Comparison of ENCODE assay signal across 8 mouse cellular contexts in the genomic region with DNA sequence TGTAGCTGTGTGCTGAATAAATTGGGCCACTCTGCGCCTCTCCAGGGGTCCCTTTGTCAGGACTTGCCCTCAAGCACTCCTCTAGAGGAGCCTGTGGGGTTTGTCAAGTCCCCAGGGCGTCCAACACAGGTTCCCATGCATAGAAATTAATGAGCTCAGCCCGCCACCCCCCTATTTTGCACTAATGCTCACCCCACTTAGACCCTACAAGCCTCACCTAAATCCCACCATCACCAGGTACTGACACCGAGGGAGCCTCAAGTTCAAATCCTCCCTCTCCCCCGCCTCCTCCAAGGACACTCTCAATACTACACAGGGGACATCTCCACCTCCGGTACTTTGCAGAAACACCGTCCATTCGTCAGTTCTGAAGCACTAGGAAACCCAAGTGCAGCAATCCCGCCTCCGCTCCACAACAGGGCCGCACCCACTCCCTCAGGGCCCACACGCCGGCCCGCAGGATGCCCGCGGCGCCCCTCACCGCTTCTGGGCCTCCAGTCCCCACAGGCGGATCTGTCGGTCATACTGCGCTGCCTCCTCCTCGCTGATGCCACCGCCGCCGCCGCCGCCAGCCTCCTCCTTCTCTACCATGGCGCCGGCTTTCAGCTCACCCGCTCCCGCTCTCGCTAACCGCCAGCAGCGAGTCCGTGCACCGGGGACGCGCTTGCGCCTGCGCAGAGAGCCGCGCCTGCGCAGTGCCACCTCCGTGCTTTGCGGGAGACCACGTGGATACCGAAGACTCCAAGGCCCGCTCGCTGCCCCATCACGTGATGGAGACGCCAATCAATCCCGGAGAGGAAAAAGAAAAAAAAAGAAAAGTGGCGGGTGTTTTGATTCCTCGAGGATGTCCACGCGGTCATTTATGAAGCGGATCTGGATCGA. TPM values are rescaled to one million over a fixed set of nuclear protein-coding genes. Genes with fewer than 3 reads are reported as not detected.
DNase-seq lines count a peak whose midpoint lies in the region; ATAC-seq and TF ChIP-seq lines count a peak whose summit lies in the region.

A gene (minus strand): TSS at position 647 of the 882 bp plus-strand sequence.

- peak within 1 kb of the TSS; percentile 72 for H3K27ac ChIP-seq in MEL (ENCODE audit: control insufficient read depth, low read depth, low read length)
- H3K27ac ChIP-seq in cerebellum, adult 2 months (ENCODE audit: insufficient read depth, low read length): no peak within 1 kb of the TSS
- H3K27ac ChIP-seq in lung, embryonic 16.5 days (ENCODE audit: low read length): peak within 1 kb of the TSS; percentile 76

- H3K4me2 ChIP-seq in lung, embryonic 16.5 days (ENCODE audit: low read depth, low read length): peak within 1 kb of the TSS; percentile 66

- DNase-seq in MEL (ENCODE audit: low read depth, low spot score): peak; percentile 96
- peak; percentile 98 to 99 for DNase-seq in cerebellum, adult 2 months
- DNase-seq in forelimb bud, embryonic 11.5 days (ENCODE audit: low read depth, low spot score): peak; percentile 98
- DNase-seq in layer of hippocampus, adult 9-10 months (ENCODE audit: low spot score): peak; percentile 92
- DNase-seq in ovary, postnatal 10 days (ENCODE audit: low spot score): peak; percentile 94
- peak; percentile 92 to 93 for DNase-seq in thymus, postnatal 10 days (ENCODE audit: low spot score in 2 of 2)

- TF ChIP-seq CTCF in MEL (IDR thresholded peaks at IDR 0.05 in 2 of 3, conservative IDR thresholded peaks at IDR 0.05 in 1 of 3; ENCODE audit: control insufficient read depth in 1 of 3, insufficient read depth in 1 of 3, low read depth in 2 of 3, low read length in 3 of 3, poor library complexity in 1 of 3, severe bottlenecking in 1 of 3): no peak
- no peak for TF ChIP-seq CTCF in cerebellum, adult 2 months (IDR thresholded peaks at IDR 0.05; ENCODE audit: borderline replicate concordance, insufficient read depth, low read depth, low read length)

- no peak for TF ChIP-seq RAD21 in MEL (IDR thresholded peaks at IDR 0.05; ENCODE audit: low read depth, low read length)

- WGBS in cerebellum, adult 2 months: 1% methylated on average over 58 of the region's 58 CpGs
- WGBS in lung, embryonic 16.5 days: under 1% methylated on average over 53 of the region's 58 CpGs

- peak; percentile 84 to 94 for ATAC-seq in hematopoietic stem cell, adult 5-6 weeks (replicated peaks in 1 of 2; ENCODE audit: insufficient read depth in 1 of 2, low FRiP score in 2 of 2, low TSS enrichment in 1 of 2, low read depth in 1 of 2, poor library complexity in 2 of 2, severe bottlenecking in 2 of 2)
- ATAC-seq in lung, embryonic 16.5 days (ENCODE audit: low read depth): peak; percentile 96

- peak within 1 kb of the TSS; percentile 84 to 98 for H3K4me3 ChIP-seq in MEL (ENCODE audit: control insufficient read depth in 1 of 2, insufficient read depth in 1 of 2, low read depth in 2 of 2, low read length in 2 of 2)
- H3K4me3 ChIP-seq in cerebellum, adult 2 months (replicated peaks; ENCODE audit: insufficient read depth, low read depth, low read length): peak within 1 kb of the TSS; percentile 89
- H3K4me3 ChIP-seq in lung, embryonic 16.5 days (ENCODE audit: low read length): peak within 1 kb of the TSS; percentile 89

- no peaks in the 10 kb centered on the region for H3K27me3 ChIP-seq in MEL (ENCODE audit: control insufficient read depth in 1 of 2, insufficient read depth in 2 of 2, low read length in 2 of 2)
- no peaks in the 10 kb centered on the region for H3K27me3 ChIP-seq in cerebellum, adult 2 months (ENCODE audit: control insufficient read depth, insufficient read depth, low read length)
- H3K27me3 ChIP-seq in lung, embryonic 16.5 days (ENCODE audit: control insufficient read depth, insufficient read depth, low read depth, low read length): no peaks in the 10 kb centered on the region

- no peaks in the 10 kb centered on the region for H3K9me3 ChIP-seq in MEL (replicated peaks; ENCODE audit: insufficient read depth, low read length)
- H3K9me3 ChIP-seq in lung, embryonic 16.5 days (ENCODE audit: control insufficient read depth, low read length): no peaks in the 10 kb centered on the region

- H3K36me3 ChIP-seq in MEL (ENCODE audit: control insufficient read depth in 1 of 2, insufficient read depth in 2 of 2, low read length in 2 of 2): peaks cover 2 to 33% of the 10 kb centered on the region in 2 experiments; a peak in 3 of 4 replicates
- H3K36me3 ChIP-seq in lung, embryonic 16.5 days (ENCODE audit: control insufficient read depth, insufficient read depth, low read length): no peaks in the 10 kb centered on the region

- H3K79me2 ChIP-seq in MEL (ENCODE audit: control insufficient read depth, insufficient read depth, low read length, poor library complexity): peaks cover 43% of the 10 kb centered on the region

- TF ChIP-seq POLR2A in MEL (IDR thresholded peaks at IDR 0.05; ENCODE audit: control insufficient read depth in 1 of 2, insufficient read depth in 1 of 2, low read depth in 1 of 2, low read length in 2 of 2, poor library complexity in 1 of 2): peak; percentile 76 to 86
- peak; percentile 75 for TF ChIP-seq POLR2A in cerebellum, adult 2 months (IDR thresholded peaks at IDR 0.05; ENCODE audit: borderline replicate concordance, insufficient read depth, low read length)

- H3K4me1 ChIP-seq in MEL (ENCODE audit: control insufficient read depth in 1 of 2, insufficient read depth in 2 of 2, low read length in 2 of 2): peaks cover 2 to 26% of the 10 kb centered on the region in 2 experiments
- H3K4me1 ChIP-seq in cerebellum, adult 2 months (ENCODE audit: control insufficient read depth, insufficient read depth, low read length): no peaks in the 10 kb centered on the region; the same call in 1 of the 2 replicates
- peaks cover 19% of the 10 kb centered on the region for H3K4me1 ChIP-seq in lung, embryonic 16.5 days (replicated peaks; ENCODE audit: control insufficient read depth, insufficient read depth, low read length)

- H3K9ac ChIP-seq in MEL (ENCODE audit: control insufficient read depth, low read depth, low read length, poor library complexity, severe bottlenecking): peak within 1 kb of the TSS; percentile 98
- peak within 1 kb of the TSS; percentile 96 for H3K9ac ChIP-seq in lung, embryonic 16.5 days (ENCODE audit: low read length)

- TF ChIP-seq EP300 in MEL (IDR thresholded peaks at IDR 0.05; ENCODE audit: low read depth in 1 of 2, low read length in 2 of 2): no peak

TF ChIP-seq in MEL, 35 proteins besides CTCF, POLR2A, EP300 and RAD21:
- TF ChIP-seq USF1 (IDR thresholded peaks at IDR 0.05; ENCODE audit: low read depth, low read length) (peak; percentile 98), RCOR1 (IDR thresholded peaks at IDR 0.05; ENCODE audit: low read depth, low read length) (no peak), MYC (IDR thresholded peaks at IDR 0.05; ENCODE audit: low read depth, low read length) (peak; percentile 97), CHD1 (IDR thresholded peaks at IDR 0.05; ENCODE audit: low read depth, low read length) (no peak), TAL1 (IDR thresholded peaks at IDR 0.05; ENCODE audit: low read length) (no peak), ZNF384 (IDR thresholded peaks at IDR 0.05; ENCODE audit: low read depth, low read length) (peak; percentile 95), E2F4 (IDR thresholded peaks at IDR 0.05; ENCODE audit: borderline replicate concordance, low read depth, low read length) (no peak; the same call in 1 of the 2 replicates), ETS1 (IDR thresholded peaks at IDR 0.05; ENCODE audit: low read depth, low read length) (peak; percentile 51; the same call in 1 of the 2 replicates), SIN3A (IDR thresholded peaks at IDR 0.05; ENCODE audit: low read length) (peak; percentile 87), NRF1 (IDR thresholded peaks at IDR 0.05; ENCODE audit: insufficient read depth, low read depth, low read length, poor library complexity, severe bottlenecking) (peak; percentile 95), HCFC1 (IDR thresholded peaks at IDR 0.05; ENCODE audit: low read depth, low read length) (peak; percentile 81), MAX (IDR thresholded peaks at IDR 0.05; ENCODE audit: low read length) (peak; percentile 99), KAT2A (conservative IDR thresholded peaks at IDR 0.05; ENCODE audit: low read depth, low read length) (no peak; the same call in 1 of the 2 replicates), POLR2AphosphoS2 (IDR thresholded peaks at IDR 0.05; ENCODE audit: low read length) (peak; percentile 67; the same call in 1 of the 2 replicates), NELFE (IDR thresholded peaks at IDR 0.05; ENCODE audit: low read depth, low read length) (peak; percentile 93), MEF2A (IDR thresholded peaks at IDR 0.05; ENCODE audit: extremely low read depth, insufficient replicate concordance, low read depth, low read length, poor library complexity, severe bottlenecking) (no peak), CHD2 (IDR thresholded peaks at IDR 0.05; ENCODE audit: low read length) (no peak), MXI1 (IDR thresholded peaks at IDR 0.05; ENCODE audit: low read depth, low read length) (peak; percentile 98), ZKSCAN1 (IDR thresholded peaks at IDR 0.05; ENCODE audit: low read depth, low read length) (no peak), TCF12 (IDR thresholded peaks at IDR 0.05; ENCODE audit: low read depth, low read length) (peak; percentile 24; the same call in 1 of the 2 replicates), BHLHE40 (IDR thresholded peaks at IDR 0.05; ENCODE audit: borderline replicate concordance, low read depth, low read length) (peak; percentile 90), USF2 (IDR thresholded peaks at IDR 0.05; ENCODE audit: borderline replicate concordance in 1 of 2, insufficient read depth in 1 of 2, low read depth in 1 of 2, low read length in 2 of 2) (peak; percentile 78 to 95)
TF ChIP-seq in MEL: peak in this region for 14.

RNA-seq across cellular contexts. Expression of the gene that starts here (rescaled TPM):
- total RNA-seq in MEL (2012; rRNA removed): 182 and 187 TPM in 2 replicates
- polyA plus RNA-seq in MEL (2012; ENCODE audit: insufficient read depth in 1 of 2, insufficient read length in 2 of 2, low read depth in 1 of 2, low replicate concordance in 2 of 2, missing spikeins in 1 of 2): 100 to 1,000 TPM in 1 of 2 experiments, not detected in 1; 287 TPM
- 78.2 and 84.0 TPM in 2 replicates for polyA plus RNA-seq in cerebellum, adult 2 months (2012; rRNA removed)
- 316 and 403 TPM in 2 replicates for total RNA-seq in hematopoietic stem cell, adult 5-6 weeks (2017)
- 281 and 310 TPM in 2 replicates for polyA plus RNA-seq in lung, embryonic 16.5 days (2015; fragmentation: Nextera tagmentation; extraction: Ambion mirVana)
